Mouse (Mus musculus): ENCODE data around the gene Il18. TPM values are rescaled to one million over a fixed set of nuclear protein-coding genes. Genes with fewer than 3 reads are reported as not detected.
A peak's percentile ranks its signal among the peaks of the same experiment; 100 is the strongest.

The Il18 gene
- polyA plus RNA-seq, 1 experiment from 2014 or later: 2.4 TPM

- no peaks in the 10 kb centered on the region for H3K4me1 ChIP-seq (ENCODE audit: control insufficient read depth, insufficient read depth, low read length)
- WGBS: 88% methylated on average over 5 of the region's 5 CpGs
- H3K9me3 ChIP-seq (replicated peaks; ENCODE audit: control insufficient read depth, low read length): no peaks in the 10 kb centered on the region
- H3K4me2 ChIP-seq (ENCODE audit: low read depth, low read length): no peak overlapping the region
- ATAC-seq (replicated peaks; ENCODE audit: insufficient number of reproducible peaks, low FRiP score, low TSS enrichment, low read depth) (no peak), DNase-seq (ENCODE audit: low spot score) (no peak)
- H3K27me3 ChIP-seq (ENCODE audit: control insufficient read depth, insufficient read depth, low read length): no peaks in the 10 kb centered on the region
- no peak overlapping the region for H3K27ac ChIP-seq (replicated peaks; ENCODE audit: low read depth, low read length)
- no peak overlapping the region for H3K4me3 ChIP-seq (ENCODE audit: low read depth, low read length)
- no peaks in the 10 kb centered on the region for H3K36me3 ChIP-seq (replicated peaks; ENCODE audit: control insufficient read depth, insufficient read depth, low read depth, low read length)
- no peak overlapping the region for H3K9ac ChIP-seq (replicated peaks; ENCODE audit: low read length)
Observed at GRCm38 (mm10) chr9:50524936-50525335, 29.7 kb upstream of the Il18 start.

- Histone ChIP-seq H3K9me3 (replicated peaks; ENCODE audit: control insufficient read depth, low read length) (no peaks in the 10 kb centered on the region), H3K4me3 (ENCODE audit: low read depth, low read length) (no peak overlapping the region), H3K4me1 (ENCODE audit: control insufficient read depth, insufficient read depth, low read length) (no peaks in the 10 kb centered on the region), H3K9ac (replicated peaks; ENCODE audit: low read length) (no peak overlapping the region), H3K27ac (replicated peaks; ENCODE audit: low read depth, low read length) (no peak overlapping the region), H3K36me3 (replicated peaks; ENCODE audit: control insufficient read depth, insufficient read depth, low read depth, low read length) (no peaks in the 10 kb centered on the region), H3K4me2 (ENCODE audit: low read depth, low read length) (no peak overlapping the region), H3K27me3 (ENCODE audit: control insufficient read depth, insufficient read depth, low read length) (no peaks in the 10 kb centered on the region)
- DNase-seq (ENCODE audit: low spot score) (no peak), ATAC-seq (replicated peaks; ENCODE audit: insufficient number of reproducible peaks, low FRiP score, low TSS enrichment, low read depth) (no peak)
- WGBS: 82% methylated on average over 5 of the region's 5 CpGs
Observed at GRCm38 (mm10) chr9:50525585-50525984, 29.0 kb upstream of the Il18 start.

- Histone ChIP-seq H3K36me3 (replicated peaks; ENCODE audit: control insufficient read depth, insufficient read depth, low read depth, low read length) (no peaks in the 10 kb centered on the region), H3K4me3 (ENCODE audit: low read depth, low read length) (peak overlapping the region; percentile 68), H3K4me2 (ENCODE audit: low read depth, low read length) (peak overlapping the region; percentile 58), H3K9ac (replicated peaks; ENCODE audit: low read length) (peak overlapping the region; percentile 68), H3K4me1 (ENCODE audit: control insufficient read depth, insufficient read depth, low read length) (no peaks in the 10 kb centered on the region), H3K27ac (replicated peaks; ENCODE audit: low read depth, low read length) (no peak overlapping the region), H3K9me3 (replicated peaks; ENCODE audit: control insufficient read depth, low read length) (no peaks in the 10 kb centered on the region), H3K27me3 (ENCODE audit: control insufficient read depth, insufficient read depth, low read length) (no peaks in the 10 kb centered on the region)
- DNase-seq (ENCODE audit: low spot score) (no peak), ATAC-seq (replicated peaks; ENCODE audit: insufficient number of reproducible peaks, low FRiP score, low TSS enrichment, low read depth) (peak; percentile 20; the same call in 1 of the 2 replicates)
- 43% methylated on average over 7 of the region's 7 CpGs for WGBS
Observed at GRCm38 (mm10) chr9:50527860-50528259, 26.8 kb upstream of the Il18 start.

- H3K4me3 ChIP-seq (ENCODE audit: low read depth, low read length): peak within 1 kb of the TSS; percentile 68
- ATAC-seq (replicated peaks; ENCODE audit: insufficient number of reproducible peaks, low FRiP score, low TSS enrichment, low read depth) (peak; percentile 97), DNase-seq (ENCODE audit: low spot score) (peak; percentile 99)
- no peaks in the 10 kb centered on the region for H3K36me3 ChIP-seq (replicated peaks; ENCODE audit: control insufficient read depth, insufficient read depth, low read depth, low read length)
- peak within 1 kb of the TSS; percentile 68 for H3K9ac ChIP-seq (replicated peaks; ENCODE audit: low read length)
- no peak within 1 kb of the TSS for H3K27ac ChIP-seq (replicated peaks; ENCODE audit: low read depth, low read length)
- peak within 1 kb of the TSS; percentile 58 for H3K4me2 ChIP-seq (ENCODE audit: low read depth, low read length)
- WGBS: under 1% methylated on average over 54 of the region's 54 CpGs
- H3K27me3 ChIP-seq (ENCODE audit: control insufficient read depth, insufficient read depth, low read length): no peaks in the 10 kb centered on the region
- H3K4me1 ChIP-seq (ENCODE audit: control insufficient read depth, insufficient read depth, low read length): no peaks in the 10 kb centered on the region
- no peaks in the 10 kb centered on the region for H3K9me3 ChIP-seq (replicated peaks; ENCODE audit: control insufficient read depth, low read length)
Observed at GRCm38 (mm10) chr9:50528293-50528892, 26.2 kb upstream of the Il18 start, which contains the start of gene Pts. Pts (minus strand) TSS chr9:50528724.

GRCm38 (mm10) chr9:50530890-50531289, 23.7 kb upstream of the Il18 start:
- DNase-seq (ENCODE audit: low spot score) (peak; percentile 42), ATAC-seq (replicated peaks; ENCODE audit: insufficient number of reproducible peaks, low FRiP score, low TSS enrichment, low read depth) (no peak)
- H3K4me2 ChIP-seq (ENCODE audit: low read depth, low read length): no peak overlapping the region
- 24% methylated on average over 2 of the region's 2 CpGs for WGBS
- no peak overlapping the region for H3K27ac ChIP-seq (replicated peaks; ENCODE audit: low read depth, low read length)
- no peaks in the 10 kb centered on the region for H3K27me3 ChIP-seq (ENCODE audit: control insufficient read depth, insufficient read depth, low read length)
- no peaks in the 10 kb centered on the region for H3K9me3 ChIP-seq (replicated peaks; ENCODE audit: control insufficient read depth, low read length)
- H3K9ac ChIP-seq (replicated peaks; ENCODE audit: low read length): no peak overlapping the region
- H3K4me3 ChIP-seq (ENCODE audit: low read depth, low read length): no peak overlapping the region
- H3K4me1 ChIP-seq (ENCODE audit: control insufficient read depth, insufficient read depth, low read length): no peaks in the 10 kb centered on the region
- H3K36me3 ChIP-seq (replicated peaks; ENCODE audit: control insufficient read depth, insufficient read depth, low read depth, low read length): no peaks in the 10 kb centered on the region

- no peaks in the 10 kb centered on the region for H3K27me3 ChIP-seq (ENCODE audit: control insufficient read depth, insufficient read depth, low read length)
- H3K4me2 ChIP-seq (ENCODE audit: low read depth, low read length): no peak overlapping the region
- 84% methylated on average over 11 of the region's 11 CpGs for WGBS
- DNase-seq (ENCODE audit: low spot score) (no peak), ATAC-seq (replicated peaks; ENCODE audit: insufficient number of reproducible peaks, low FRiP score, low TSS enrichment, low read depth) (no peak)
- H3K4me3 ChIP-seq (ENCODE audit: low read depth, low read length): no peak overlapping the region
- H3K36me3 ChIP-seq (replicated peaks; ENCODE audit: control insufficient read depth, insufficient read depth, low read depth, low read length): no peaks in the 10 kb centered on the region
- no peak overlapping the region for H3K9ac ChIP-seq (replicated peaks; ENCODE audit: low read length)
- H3K4me1 ChIP-seq (ENCODE audit: control insufficient read depth, insufficient read depth, low read length): no peaks in the 10 kb centered on the region
- H3K27ac ChIP-seq (replicated peaks; ENCODE audit: low read depth, low read length): no peak overlapping the region
- H3K9me3 ChIP-seq (replicated peaks; ENCODE audit: control insufficient read depth, low read length): no peaks in the 10 kb centered on the region
Observed at GRCm38 (mm10) chr9:50533328-50533727, 21.3 kb upstream of the Il18 start.

- ATAC-seq (replicated peaks; ENCODE audit: insufficient number of reproducible peaks, low FRiP score, low TSS enrichment, low read depth) (no peak), DNase-seq (ENCODE audit: low spot score) (no peak)
- Histone ChIP-seq H3K4me3 (ENCODE audit: low read depth, low read length) (no peak overlapping the region), H3K36me3 (replicated peaks; ENCODE audit: control insufficient read depth, insufficient read depth, low read depth, low read length) (no peaks in the 10 kb centered on the region), H3K9ac (replicated peaks; ENCODE audit: low read length) (no peak overlapping the region), H3K9me3 (replicated peaks; ENCODE audit: control insufficient read depth, low read length) (no peaks in the 10 kb centered on the region), H3K4me1 (ENCODE audit: control insufficient read depth, insufficient read depth, low read length) (no peaks in the 10 kb centered on the region), H3K27me3 (ENCODE audit: control insufficient read depth, insufficient read depth, low read length) (no peaks in the 10 kb centered on the region), H3K4me2 (ENCODE audit: low read depth, low read length) (no peak overlapping the region), H3K27ac (replicated peaks; ENCODE audit: low read depth, low read length) (no peak overlapping the region)
- 76% methylated on average over 3 of the region's 3 CpGs for WGBS
Observed at GRCm38 (mm10) chr9:50533791-50534190, 20.8 kb upstream of the Il18 start.

- Histone ChIP-seq H3K4me2 (ENCODE audit: low read depth, low read length) (no peak overlapping the region), H3K27ac (replicated peaks; ENCODE audit: low read depth, low read length) (no peak overlapping the region), H3K9ac (replicated peaks; ENCODE audit: low read length) (no peak overlapping the region), H3K36me3 (replicated peaks; ENCODE audit: control insufficient read depth, insufficient read depth, low read depth, low read length) (no peaks in the 10 kb centered on the region), H3K9me3 (replicated peaks; ENCODE audit: control insufficient read depth, low read length) (no peaks in the 10 kb centered on the region), H3K4me1 (ENCODE audit: control insufficient read depth, insufficient read depth, low read length) (no peaks in the 10 kb centered on the region), H3K27me3 (ENCODE audit: control insufficient read depth, insufficient read depth, low read length) (no peaks in the 10 kb centered on the region), H3K4me3 (ENCODE audit: low read depth, low read length) (no peak overlapping the region)
- 89% methylated on average over 5 of the region's 5 CpGs for WGBS
- DNase-seq (ENCODE audit: low spot score) (no peak), ATAC-seq (replicated peaks; ENCODE audit: insufficient number of reproducible peaks, low FRiP score, low TSS enrichment, low read depth) (no peak)
Observed at GRCm38 (mm10) chr9:50535930-50536329, 18.7 kb upstream of the Il18 start.

All from embryonic facial prominence, embryonic 11.5 days (tissue).